Mouse (Mus musculus) embryonic facial prominence, embryonic 14.5 days (tissue): Measurements from ENCODE around the gene A430078G23Rik. TPM values are rescaled to one million over a fixed set of nuclear protein-coding genes. Genes with fewer than 3 reads are reported as not detected.
"Not testable (repeated sequence)": the region's sequence is repeated elsewhere in the genome, so short reads cannot be mapped to it uniquely, and the experiment has no call there.

Source experiments
- ATAC-seq: fragments of 200-750 bp; cut with Nextera tagmentation; 2 replicates; pipeline ENCODE4 v1.8.0; 2017; ENCODE audit warnings: low read depth, moderate number of reproducible peaks, moderate TSS enrichment
- DNase-seq: peaks from one replicate; pipeline ENCODE4 v3.0.0-alpha.2; 2015; ENCODE audit warnings: low spot score
- H3K27ac ChIP-seq: fragments of 300-500 bp; sonication (generic); replicated peaks from 2 replicates; pipeline ENCODE4 v1.5.1; 2014; ENCODE audit warnings: low read depth, mild to moderate bottlenecking, low read length, moderate library complexity
- H3K27me3 ChIP-seq: fragments of 300-500 bp; sonication (generic); replicated peaks from 2 replicates; pipeline ENCODE4 v1.6.1; 2014; ENCODE audit warnings: low read length; ENCODE audit not compliant: control insufficient read depth, insufficient read depth
- H3K36me3 ChIP-seq: fragments of 300-500 bp; sonication (generic); 2 replicates; pipeline ENCODE4 v1.6.1; 2014; ENCODE audit warnings: low read length, mixed read lengths; ENCODE audit not compliant: control insufficient read depth, insufficient read depth
- H3K4me1 ChIP-seq: fragments of 300-500 bp; sonication (generic); 2 replicates; pipeline ENCODE4 v1.6.1; 2014; ENCODE audit warnings: antibody characterized with exemption, low read length; ENCODE audit not compliant: control insufficient read depth, insufficient read depth
- H3K4me2 ChIP-seq: fragments of 300-500 bp; sonication (generic); 2 replicates; pipeline ENCODE4 v1.6.1; 2014; ENCODE audit warnings: low read depth, mild to moderate bottlenecking, low read length, moderate library complexity, mixed read lengths
- H3K4me3 ChIP-seq: fragments of 300-500 bp; sonication (generic); 2 replicates; pipeline ENCODE4 v1.5.1; 2014; ENCODE audit warnings: low read depth, mild to moderate bottlenecking, low read length
- H3K9ac ChIP-seq: fragments of 300-500 bp; sonication (generic); 2 replicates; pipeline ENCODE4 v1.6.1; 2014; ENCODE audit warnings: low read depth, mild to moderate bottlenecking, low read length, moderate library complexity, mixed read lengths
- H3K9me3 ChIP-seq: fragments of 300-500 bp; sonication (generic); 2 replicates; pipeline ENCODE4 v1.6.1; 2016; ENCODE audit warnings: low read length; ENCODE audit not compliant: control insufficient read depth
- WGBS: fragments of 180-500 bp; shearing (Covaris S2); extraction: QIAGEN DNeasy Blood & Tissue Kit; methylation state at CpG from one replicate; pipeline ENCODE4 v1.1.7; 2014; 5-methylcytosine and 5-hydroxymethylcytosine counted together
- polyA plus RNA-seq: library from polyadenylated mRNA; unstranded; fragments of >200 nt; fragmentation: Nextera tagmentation; extraction: Ambion mirVana; gene quantifications from 2 replicates; pipeline ENCODE4 v1.2.1, GENCODE M21; 2014

The A430078G23Rik gene
- 0.21 TPM in 1 of 2 replicates, not detected in the other for polyA plus RNA-seq

DNA sequence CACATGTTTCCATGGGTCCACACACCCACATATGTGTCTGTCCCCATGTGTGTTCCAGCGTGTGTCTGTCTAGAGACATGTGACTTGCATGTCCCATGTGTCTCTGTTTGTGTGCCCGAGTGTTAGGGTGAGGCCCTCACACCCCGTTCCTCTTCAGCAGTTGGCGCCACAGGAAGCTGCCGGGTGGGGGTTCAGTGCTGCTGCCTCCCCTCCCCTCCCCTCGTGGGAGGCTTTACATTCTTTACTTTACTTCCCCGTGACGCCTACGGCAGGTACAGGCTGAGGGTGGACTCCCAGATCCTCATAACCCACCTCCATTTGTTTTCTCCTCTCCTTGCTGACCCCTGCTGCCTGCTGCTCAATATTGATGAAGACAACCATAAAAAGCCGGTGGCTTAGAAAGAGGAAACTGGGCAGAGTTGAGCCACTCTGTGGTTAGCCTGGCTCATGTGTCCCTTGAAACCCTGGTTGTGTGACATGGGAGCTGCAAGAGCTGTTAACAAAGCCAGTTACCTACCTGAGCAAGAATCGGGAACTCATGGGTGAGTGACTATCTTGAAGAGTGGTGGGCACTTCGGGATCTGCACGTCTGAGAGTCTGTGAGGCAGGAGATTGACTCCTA lies at the start of gene A430078G23Rik:
Gene A430078G23Rik (plus strand): TSS at position 227 of the 622 bp plus-strand sequence.
- Histone ChIP-seq H3K27me3 (no peaks in the 10 kb centered on the region), H3K4me2 (no peak within 1 kb of the TSS), H3K4me1 (no peaks in the 10 kb centered on the region), H3K36me3 (no peaks in the 10 kb centered on the region), H3K9me3 (no peaks in the 10 kb centered on the region), H3K4me3 (no peak within 1 kb of the TSS), H3K9ac (no peak within 1 kb of the TSS), H3K27ac (no peak within 1 kb of the TSS)
- no peak for ATAC-seq
- no peak for DNase-seq
- 80% methylated on average over 13 of the region's 13 CpGs for WGBS

DNA sequence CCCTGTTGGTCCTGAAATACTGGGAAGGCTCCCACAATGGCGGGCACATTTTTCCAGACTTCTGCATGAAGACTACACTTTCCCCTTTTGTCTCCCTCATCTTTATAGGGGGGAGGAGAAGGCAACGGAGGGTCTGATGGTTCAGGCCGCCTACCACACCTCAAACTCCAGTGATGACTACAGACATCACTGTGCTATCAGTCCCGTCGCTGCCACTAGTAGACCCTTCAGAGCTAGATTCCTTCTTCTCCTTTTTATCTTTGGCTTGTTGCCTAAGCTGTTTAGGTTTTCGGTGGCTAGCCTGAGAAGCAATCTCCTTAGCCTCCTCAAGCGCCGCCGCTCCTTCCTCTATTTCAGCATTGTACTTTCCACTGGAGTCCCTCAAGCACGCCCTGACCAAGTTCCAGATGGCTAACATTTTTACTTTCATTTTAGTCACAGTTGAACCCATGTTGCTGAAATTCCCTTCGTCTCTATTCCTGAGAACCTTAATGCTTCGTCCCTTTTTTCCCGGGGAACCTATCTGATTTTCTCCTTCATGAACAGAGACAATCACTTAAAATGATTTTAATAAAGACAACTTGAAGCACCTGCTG lies 44.9 kb upstream of the A430078G23Rik start:
- H3K27ac ChIP-seq, DNase-seq, H3K4me3 ChIP-seq, H3K4me1 ChIP-seq, H3K36me3 ChIP-seq, H3K4me2 ChIP-seq, H3K9me3 ChIP-seq, H3K27me3 ChIP-seq, H3K9ac ChIP-seq, ATAC-seq: not testable (repeated sequence)
- 89% methylated on average over 13 of the region's 13 CpGs for WGBS

DNA sequence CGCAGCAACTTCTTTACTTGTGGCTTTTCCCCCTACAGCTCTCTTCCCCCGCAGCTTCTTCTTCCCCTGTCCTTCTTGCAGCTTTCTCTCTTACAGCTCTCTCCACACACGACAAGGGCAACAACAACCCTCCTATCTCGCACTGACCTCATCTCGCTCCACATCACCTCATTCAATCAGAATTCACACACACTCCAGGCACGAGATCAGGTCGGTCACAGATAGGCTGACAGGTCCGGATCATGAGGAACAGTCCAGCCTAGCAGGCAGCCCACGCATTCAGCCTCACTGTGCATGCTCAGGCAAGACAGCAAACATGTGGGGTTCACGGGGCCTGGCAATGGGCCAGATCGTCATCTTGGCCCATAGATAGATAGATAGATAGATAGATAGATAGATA lies 43.6 kb upstream of the A430078G23Rik start:
- Histone ChIP-seq H3K9me3 (no peaks in the 10 kb centered on the region), H3K4me2 (no peak overlapping the region), H3K9ac (no peak overlapping the region), H3K36me3 (no peaks in the 10 kb centered on the region), H3K4me1 (no peaks in the 10 kb centered on the region), H3K4me3 (no peak overlapping the region), H3K27me3 (no peaks in the 10 kb centered on the region), H3K27ac (no peak overlapping the region)
- 83% methylated on average over 11 of the region's 11 CpGs for WGBS
- ATAC-seq: no peak
- no peak for DNase-seq

DNA sequence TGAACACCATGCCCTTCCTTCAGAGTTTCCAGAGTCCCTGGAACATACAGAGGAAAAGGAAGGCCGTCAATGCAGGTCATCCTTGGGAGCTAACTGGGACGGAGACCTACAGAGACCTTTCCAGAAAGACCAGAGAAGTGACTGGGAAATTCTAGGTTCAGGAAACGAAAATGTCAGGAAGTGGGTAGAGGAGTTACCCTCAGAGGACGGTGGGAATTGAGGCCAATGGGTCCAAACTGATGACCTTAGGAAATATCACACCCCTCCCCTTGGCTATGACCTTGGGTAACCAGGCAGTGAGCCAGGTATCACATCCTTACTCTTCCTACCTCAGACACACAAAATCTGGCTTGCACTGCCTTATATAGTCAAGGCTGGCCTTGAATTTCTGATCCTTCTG lies 41.7 kb upstream of the A430078G23Rik start:
- no peak for ATAC-seq
- Histone ChIP-seq H3K27me3 (no peaks in the 10 kb centered on the region), H3K36me3 (no peaks in the 10 kb centered on the region), H3K4me1 (no peaks in the 10 kb centered on the region), H3K9ac (no peak overlapping the region), H3K4me3 (no peak overlapping the region), H3K27ac (no peak overlapping the region), H3K4me2 (no peak overlapping the region), H3K9me3 (no peaks in the 10 kb centered on the region)
- WGBS: 80% methylated on average over 4 of the region's 4 CpGs
- DNase-seq: no peak

DNA sequence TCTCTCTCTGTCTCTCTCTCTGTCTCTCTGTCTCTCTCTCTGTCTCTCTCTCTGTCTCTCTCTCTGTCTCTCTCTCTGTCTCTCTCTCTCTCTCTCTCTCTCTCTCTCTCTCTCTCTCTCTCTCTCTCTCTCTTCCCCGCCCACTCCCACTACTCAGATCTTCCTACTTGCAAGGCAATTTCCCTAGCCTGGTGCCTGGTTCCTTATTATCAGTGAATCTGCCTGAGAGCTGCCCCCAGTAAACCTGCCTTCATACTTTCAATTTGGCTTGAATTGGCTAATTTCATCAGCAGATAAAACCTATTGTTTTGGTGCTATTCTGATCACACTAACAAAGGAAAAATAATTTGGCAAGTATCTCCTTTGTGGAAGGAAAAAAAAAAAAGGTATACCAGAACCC lies 39.8 kb upstream of the A430078G23Rik start:
- H3K4me2 ChIP-seq, H3K9ac ChIP-seq, ATAC-seq, DNase-seq, H3K36me3 ChIP-seq, H3K27me3 ChIP-seq, H3K27ac ChIP-seq, H3K4me3 ChIP-seq, H3K9me3 ChIP-seq, H3K4me1 ChIP-seq: not testable (repeated sequence)
- 80% methylated on average over 1 of the region's 1 CpGs for WGBS

DNA sequence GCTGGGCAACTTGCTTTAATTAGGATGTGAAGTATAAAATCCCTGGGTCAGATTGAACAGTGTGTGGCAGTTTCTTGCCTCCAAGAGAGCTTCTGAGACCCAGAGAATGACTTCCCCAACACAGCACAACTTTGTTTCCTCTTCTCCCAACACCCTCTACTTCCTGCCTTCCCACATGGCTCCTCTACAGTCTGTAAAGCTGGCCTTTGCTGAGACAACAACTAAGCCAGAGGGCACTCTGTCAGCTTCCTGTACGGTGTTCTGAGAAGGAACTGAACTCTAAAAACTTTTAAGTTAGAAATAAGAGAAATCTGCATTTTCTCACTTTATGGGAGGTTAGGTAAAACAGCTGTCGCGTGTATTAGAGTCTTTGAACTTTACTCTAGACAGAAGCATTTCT lies 39.4 kb upstream of the A430078G23Rik start:
- no peak for ATAC-seq
- no peaks in the 10 kb centered on the region for H3K27me3 ChIP-seq
- 66% methylated on average over 3 of the region's 3 CpGs for WGBS
- no peaks in the 10 kb centered on the region for H3K9me3 ChIP-seq
- no peak overlapping the region for H3K4me3 ChIP-seq
- no peaks in the 10 kb centered on the region for H3K4me1 ChIP-seq
- no peak overlapping the region for H3K9ac ChIP-seq
- DNase-seq: peak; percentile 11
- H3K36me3 ChIP-seq: no peaks in the 10 kb centered on the region
- H3K27ac ChIP-seq: no peak overlapping the region
- no peak overlapping the region for H3K4me2 ChIP-seq

DNA sequence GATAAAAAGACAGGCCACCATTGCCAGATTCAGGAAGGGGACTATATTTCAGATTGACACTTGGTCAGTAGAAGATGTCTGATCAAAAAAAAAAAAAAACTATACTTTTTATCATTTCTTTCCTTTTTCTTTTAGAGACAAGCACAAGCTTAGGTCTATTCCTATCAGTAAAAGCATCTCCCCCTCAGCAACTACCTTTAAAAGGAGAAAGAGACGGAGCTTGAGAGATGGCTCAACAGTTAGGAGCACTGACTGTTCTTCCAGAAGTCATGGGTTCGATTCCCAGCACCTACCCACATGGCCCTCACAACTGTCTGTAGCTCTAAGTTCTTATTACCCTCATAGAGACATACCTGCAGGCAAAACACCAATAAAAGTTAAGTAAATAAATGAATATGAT lies 38.9 kb upstream of the A430078G23Rik start:
- no peaks in the 10 kb centered on the region for H3K27me3 ChIP-seq
- no peak overlapping the region for H3K4me2 ChIP-seq
- no peak for DNase-seq
- 75% methylated on average over 2 of the region's 2 CpGs for WGBS
- no peak overlapping the region for H3K9ac ChIP-seq
- no peaks in the 10 kb centered on the region for H3K9me3 ChIP-seq
- no peak overlapping the region for H3K4me3 ChIP-seq
- no peak for ATAC-seq
- no peaks in the 10 kb centered on the region for H3K36me3 ChIP-seq
- no peaks in the 10 kb centered on the region for H3K4me1 ChIP-seq
- no peak overlapping the region for H3K27ac ChIP-seq

DNA sequence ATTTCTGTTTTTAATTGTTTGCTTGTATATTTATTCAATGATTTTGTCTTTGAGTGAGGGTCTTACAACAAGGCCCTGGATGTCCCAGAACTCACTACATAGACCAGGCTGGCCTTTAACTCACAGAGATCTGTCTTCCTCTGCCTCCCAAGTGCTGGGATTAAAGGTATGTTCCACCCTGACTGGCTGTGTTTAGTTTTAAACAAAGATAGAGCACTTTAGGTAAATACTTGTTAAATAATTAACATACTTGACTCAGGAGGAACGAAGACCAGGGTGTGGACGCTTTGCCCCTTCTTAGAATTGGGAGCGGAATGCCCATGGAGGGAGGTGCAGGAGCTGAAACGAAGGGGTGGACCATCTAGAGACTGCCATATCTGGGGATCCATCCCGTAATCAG lies 36.6 kb upstream of the A430078G23Rik start:
- no peak for ATAC-seq
- no peak overlapping the region for H3K27ac ChIP-seq

DNA sequence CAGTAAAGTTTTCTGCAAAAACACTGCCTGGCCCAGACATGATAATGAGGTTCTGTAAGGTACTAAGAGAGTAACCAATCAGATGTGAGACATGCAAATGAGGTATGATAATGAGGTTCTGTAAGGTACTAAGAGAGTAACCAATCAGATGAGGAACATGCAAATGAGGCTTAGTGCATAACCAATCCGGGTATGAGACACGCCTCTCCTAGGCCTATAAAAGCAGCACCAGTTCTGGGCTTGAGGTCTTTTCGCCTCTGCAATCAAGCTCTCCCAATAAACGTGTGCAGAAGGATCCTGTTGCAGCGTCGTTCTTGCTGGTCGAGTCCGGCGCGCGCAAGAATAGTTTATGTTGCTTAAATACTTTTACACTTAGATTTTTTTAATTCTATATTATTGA lies 33.9 kb upstream of the A430078G23Rik start:
- not testable (repeated sequence) for ATAC-seq, H3K4me1 ChIP-seq, H3K9me3 ChIP-seq, H3K27me3 ChIP-seq, H3K36me3 ChIP-seq, H3K27ac ChIP-seq, H3K4me3 ChIP-seq, DNase-seq, H3K9ac ChIP-seq, H3K4me2 ChIP-seq
- WGBS: 91% methylated on average over 8 of the region's 11 CpGs

More for the DNA sequence above, 36.6 kb upstream of the A430078G23Rik start:
- Histone ChIP-seq H3K36me3 (no peaks in the 10 kb centered on the region), H3K4me1 (no peaks in the 10 kb centered on the region), H3K9ac (no peak overlapping the region), H3K4me3 (no peak overlapping the region), H3K27me3 (no peaks in the 10 kb centered on the region), H3K9me3 (no peaks in the 10 kb centered on the region), H3K4me2 (no peak overlapping the region)
- 90% methylated on average over 5 of the region's 5 CpGs for WGBS
- no peak for DNase-seq
